Mouse (Mus musculus) ES-E14 (cell line): ENCODE measurements at regions not wholly inside any gene's neighbourhood (a gene's known extent, or its start where the extent isn't known, plus 50 kb on each side); places are given as distances from the start of the nearest gene placed in this dataset.

Source experiments
- DNase-seq: peaks from one replicate; pipeline ENCODE4 v3.0.0-alpha.2; 2013; ENCODE audit warnings: low read depth, low spot score
- H3K27ac ChIP-seq: 2 replicates; pipeline ENCODE4 v1.5.1; 2012; ENCODE audit warnings: low read depth, mild to moderate bottlenecking, low read length, moderate library complexity, mixed read lengths; ENCODE audit not compliant: poor library complexity, insufficient read depth, severe bottlenecking
- H3K36me3 ChIP-seq: 2 replicates; pipeline ENCODE4 v1.6.1; 2012; ENCODE audit warnings: mild to moderate bottlenecking, low read length, moderate library complexity, mixed read lengths; ENCODE audit not compliant: control insufficient read depth, poor library complexity, insufficient read depth, severe bottlenecking
- H3K4me1 ChIP-seq, 2 experiments: fragments of 150-350 bp in 1 of 2; sonication (generic) in 1 of 2; 2 replicates each; pipeline ENCODE4 v1.6.1; 2012; ENCODE audit warnings: low read length in 2 of 2, mild to moderate bottlenecking in 1 of 2, mixed read lengths in 1 of 2; ENCODE audit not compliant: control insufficient read depth in 2 of 2, insufficient read depth in 2 of 2, poor library complexity in 1 of 2
- H3K4me3 ChIP-seq, 2 experiments: fragments of 150-350 bp in 1 of 2; sonication (generic) in 1 of 2; 2 replicates each; pipeline ENCODE4 v1.5.1; 2012; ENCODE audit warnings: low read length in 2 of 2, low read depth in 1 of 2, mild to moderate bottlenecking in 1 of 2, mixed read lengths in 1 of 2; ENCODE audit not compliant: insufficient read depth in 1 of 2, poor library complexity in 1 of 2, severe bottlenecking in 1 of 2
- H3K9ac ChIP-seq: 2 replicates; pipeline ENCODE4 v1.6.1; 2012; ENCODE audit warnings: low read depth, mild to moderate bottlenecking, low read length, mixed read lengths; ENCODE audit not compliant: poor library complexity, insufficient read depth, severe bottlenecking
- H3K9me3 ChIP-seq: fragments of 150-350 bp; sonication (generic); 2 replicates; pipeline ENCODE4 v1.6.1; 2012; ENCODE audit warnings: low read depth, mild to moderate bottlenecking, low read length; ENCODE audit not compliant: control insufficient read depth, insufficient read depth
- CHD2 ChIP-seq: IDR thresholded peaks from 2 replicates; pipeline ENCODE4 v1.6.1; 2014; ENCODE audit warnings: mild to moderate bottlenecking, low read depth, low read length, inconsistent platforms
- HCFC1 ChIP-seq: IDR thresholded peaks from 2 replicates; pipeline ENCODE4 v1.6.1; 2012; ENCODE audit warnings: low read length, inconsistent platforms, borderline replicate concordance; ENCODE audit not compliant: insufficient read depth
- MAFK ChIP-seq: IDR thresholded peaks from 2 replicates; pipeline ENCODE4 v1.6.1; 2014; ENCODE audit warnings: mild to moderate bottlenecking, low read depth, low read length, inconsistent platforms; ENCODE audit not compliant: insufficient read depth
- ZC3H11A ChIP-seq: IDR thresholded peaks from 2 replicates; pipeline ENCODE4 v1.6.1; 2012; ENCODE audit warnings: low read depth, mild to moderate bottlenecking, inconsistent platforms, low read length, borderline replicate concordance
- ZNF384 ChIP-seq: IDR thresholded peaks from 2 replicates; pipeline ENCODE4 v1.6.1; 2012; ENCODE audit warnings: low read depth, low read length, inconsistent platforms
- in situ Hi-C, 2 experiments: fragments of 600-800 bp; cut with MboI; formaldehyde crosslinking; loops; one replicate each; pipeline ENCODE4 v1.15.1; 2025; ENCODE audit warnings: low sequenced_read_pairs in 2 of 2, inconsistent platforms in 1 of 2; ENCODE audit not compliant: unreplicated experiment in 2 of 2

DNA sequence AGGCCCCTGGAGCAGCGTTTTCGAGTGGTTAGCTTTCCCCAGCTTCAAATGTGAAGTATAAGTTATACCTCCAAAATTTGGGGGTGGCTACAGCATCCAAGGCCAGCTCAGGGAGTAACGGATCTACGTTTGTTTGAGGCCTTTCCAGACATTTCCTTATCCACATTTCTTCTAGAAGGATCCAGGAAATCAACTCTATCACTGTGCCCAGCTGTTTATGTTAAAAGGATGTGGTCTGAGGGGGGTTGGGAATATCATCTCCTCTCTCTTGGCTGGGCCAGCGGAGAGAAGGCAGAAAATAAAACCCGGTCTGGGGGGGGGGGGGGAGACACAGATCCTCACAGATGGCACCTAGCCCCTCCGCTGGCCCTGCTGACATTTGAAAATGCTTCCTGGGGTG, 85.1 kb upstream of the Hes1 start:
- in situ Hi-C loops = no loop called here
- no peak for DNase-seq

GRCm38 (mm10) chr16:29981543-29981942, 82.6 kb upstream of the Hes1 start:
- Histone ChIP-seq H3K4me3 (no peak overlapping the region), H3K9me3 (no peaks in the 10 kb centered on the region), H3K27ac (no peak overlapping the region), H3K36me3 (no peaks in the 10 kb centered on the region), H3K9ac (no peak overlapping the region), H3K4me1 (peaks cover 12 to 22% of the 10 kb centered on the region in 2 experiments)
- in situ Hi-C loops = no loop called here
- TF ChIP-seq CHD2 (no peak), HCFC1 (no peak), ZC3H11A (no peak), MAFK (no peak), ZNF384 (no peak)
- DNase-seq = no peak

More for the DNA sequence above, 85.1 kb upstream of the Hes1 start:
- H3K27ac ChIP-seq = no peak overlapping the region
- no peak overlapping the region for H3K9ac ChIP-seq
- TF ChIP-seq ZC3H11A (no peak), ZNF384 (no peak), MAFK (no peak), CHD2 (no peak), HCFC1 (no peak)
- no peaks in the 10 kb centered on the region for H3K36me3 ChIP-seq
- no peaks in the 10 kb centered on the region for H3K9me3 ChIP-seq
- H3K4me1 ChIP-seq = peaks cover 12 to 22% of the 10 kb centered on the region in 2 experiments
- H3K4me3 ChIP-seq = no peak overlapping the region

- Histone ChIP-seq H3K9me3 (no peaks in the 10 kb centered on the region), H3K4me1 (peaks cover 8 to 20% of the 10 kb centered on the region in 2 experiments), H3K9ac (no peak overlapping the region), H3K4me3 (no peak overlapping the region), H3K36me3 (no peaks in the 10 kb centered on the region), H3K27ac (no peak overlapping the region)
- DNase-seq = no peak
- TF ChIP-seq MAFK = no peak
- TF ChIP-seq CHD2 = no peak
- no peak for TF ChIP-seq ZNF384
- TF ChIP-seq ZC3H11A = no peak
- no peak for TF ChIP-seq HCFC1
- in situ Hi-C loops = no loop called here
These were observed 81.9 kb upstream of the Hes1 start for GRCm38 (mm10) chr16:29982224-29982785.

DNA sequence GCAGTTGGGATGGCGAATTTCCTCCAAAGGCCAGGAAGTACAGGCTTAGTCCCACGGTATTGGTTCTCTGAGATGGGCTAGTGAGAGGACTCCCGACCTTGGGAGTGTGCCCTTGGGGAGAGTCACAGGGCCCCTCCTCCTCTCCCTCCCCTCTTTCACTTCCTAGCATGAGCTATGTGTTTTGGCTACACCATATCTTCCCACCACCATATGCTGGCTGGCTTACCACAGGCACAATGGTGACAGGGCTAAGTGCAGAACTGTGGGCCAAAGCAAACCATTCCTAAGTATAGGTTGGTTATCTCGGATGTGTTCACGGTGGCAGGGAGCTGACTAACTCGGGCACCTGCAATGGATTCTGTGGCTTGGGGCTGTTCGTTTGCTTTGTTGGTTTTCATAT, 81.0 kb upstream of the Hes1 start:
- in situ Hi-C loops = no loop called here
- H3K36me3 ChIP-seq = no peaks in the 10 kb centered on the region
- no peak for DNase-seq
- TF ChIP-seq CHD2 (no peak), MAFK (no peak), HCFC1 (no peak), ZC3H11A (no peak), ZNF384 (no peak)
- H3K9me3 ChIP-seq = no peaks in the 10 kb centered on the region
- H3K9ac ChIP-seq = no peak overlapping the region
- H3K4me3 ChIP-seq = no peak overlapping the region
- no peak overlapping the region for H3K27ac ChIP-seq
- peaks cover 5 to 12% of the 10 kb centered on the region in 2 experiments for H3K4me1 ChIP-seq
